Mouse (Mus musculus): ENCODE data around the gene Immp2l.

DNA sequence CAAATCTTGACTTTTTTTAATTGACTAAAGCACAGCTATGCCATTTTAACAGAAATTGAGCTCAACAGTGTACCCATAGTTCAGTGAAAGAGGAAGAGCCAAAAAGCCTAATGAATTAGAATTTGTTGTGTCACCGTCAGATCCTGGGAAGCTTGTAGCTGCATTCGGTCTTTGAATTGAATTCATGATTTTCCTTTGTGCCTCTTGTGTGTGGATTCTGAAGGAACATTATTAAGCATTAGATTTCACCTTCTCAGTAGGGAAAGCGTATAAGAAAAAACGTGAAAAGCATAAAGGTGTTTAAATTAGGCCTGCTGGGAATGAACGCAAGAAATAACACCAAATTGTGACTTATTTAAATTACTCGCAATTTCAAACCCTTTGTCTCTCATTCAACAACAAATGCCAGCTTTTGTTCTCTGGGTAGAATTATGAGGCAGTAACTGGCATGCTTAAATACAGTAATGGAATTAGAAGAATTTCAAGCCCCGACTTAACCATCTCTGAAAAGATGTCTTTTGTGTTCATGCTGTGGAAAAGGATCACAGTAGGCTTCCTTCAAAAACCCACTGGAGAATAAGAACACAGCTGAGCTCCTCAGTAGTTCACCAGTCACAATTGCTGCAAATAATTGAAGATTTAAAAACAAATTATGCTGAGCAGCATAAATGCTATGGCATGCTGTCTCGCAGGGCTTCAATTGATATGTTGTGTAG is 626.1 kb downstream of the Immp2l start:
- TF ChIP-seq CTCF (IDR thresholded peaks at IDR 0.05; ENCODE audit: low read depth): no peak
- TF ChIP-seq EP300 (IDR thresholded peaks at IDR 0.05; ENCODE audit: low read depth): no peak

All from liver, embryonic 14.5 days (tissue).